Mouse (Mus musculus): ENCODE data around the gene Bri3bp. TPM values are rescaled to one million over a fixed set of nuclear protein-coding genes. Genes with fewer than 3 reads are reported as not detected.
"Not testable (repeated sequence)": the region's sequence is repeated elsewhere in the genome, so short reads cannot be mapped to it uniquely, and the experiment has no call there.

Bri3bp gene
- polyA plus RNA-seq, 1 experiment, result 21.2 TPM

GRCm38 (mm10) chr5:125425698-125426276 lies 15.6 kb upstream of the Bri3bp start:
- Histone ChIP-seq H3K27me3 (ENCODE audit: control insufficient read depth, insufficient read depth, low read length) (no peaks in the 10 kb centered on the region), H3K36me3 (ENCODE audit: control insufficient read depth, insufficient read depth, low read length) (peaks cover 69% of the 10 kb centered on the region), H3K27ac (ENCODE audit: insufficient read depth, low read length) (no peak overlapping the region), H3K4me3 (ENCODE audit: extremely low read depth, insufficient read depth, insufficient read length) (no peak overlapping the region), H3K4me1 (ENCODE audit: control insufficient read depth, insufficient read depth, insufficient read length) (no peaks in the 10 kb centered on the region)
- TF ChIP-seq CTCF (IDR thresholded peaks at IDR 0.05; ENCODE audit: extremely low read depth, insufficient read depth, insufficient read length, insufficient replicate concordance), result no peak
- no peak for TF ChIP-seq POLR2A (IDR thresholded peaks at IDR 0.05; ENCODE audit: low read depth, low read length)
- no peak for DNase-seq (ENCODE audit: low read depth in 1 of 2, low spot score in 2 of 2)
- WGBS, result 62% methylated on average over 10 of the region's 10 CpGs

GRCm38 (mm10) chr5:125426343-125426742 lies 15.0 kb upstream of the Bri3bp start:
- Histone ChIP-seq H3K36me3 (ENCODE audit: control insufficient read depth, insufficient read depth, low read length) (peaks cover 68% of the 10 kb centered on the region), H3K27me3 (ENCODE audit: control insufficient read depth, insufficient read depth, low read length) (no peaks in the 10 kb centered on the region), H3K27ac (ENCODE audit: insufficient read depth, low read length) (no peak overlapping the region), H3K4me3 (ENCODE audit: extremely low read depth, insufficient read depth, insufficient read length) (no peak overlapping the region), H3K4me1 (ENCODE audit: control insufficient read depth, insufficient read depth, insufficient read length) (no peaks in the 10 kb centered on the region)
- no peak for DNase-seq (ENCODE audit: low read depth in 1 of 2, low spot score in 2 of 2)
- WGBS, result 86% methylated on average over 10 of the region's 10 CpGs
- TF ChIP-seq POLR2A (IDR thresholded peaks at IDR 0.05; ENCODE audit: low read depth, low read length) (no peak), CTCF (IDR thresholded peaks at IDR 0.05; ENCODE audit: extremely low read depth, insufficient read depth, insufficient read length, insufficient replicate concordance) (no peak)

- not testable (repeated sequence) for H3K4me1 ChIP-seq (ENCODE audit: control insufficient read depth, insufficient read depth, insufficient read length); DNase-seq (ENCODE audit: low read depth in 1 of 2, low spot score in 2 of 2); H3K4me3 ChIP-seq (ENCODE audit: extremely low read depth, insufficient read depth, insufficient read length); H3K27ac ChIP-seq (ENCODE audit: insufficient read depth, low read length); H3K27me3 ChIP-seq (ENCODE audit: control insufficient read depth, insufficient read depth, low read length)
- peaks cover 31% of the 10 kb centered on the region for H3K36me3 ChIP-seq (ENCODE audit: control insufficient read depth, insufficient read depth, low read length)
- 96% methylated on average over 2 of the region's 2 CpGs for WGBS
Measured at GRCm38 (mm10) chr5:125432324-125432723, 9.0 kb upstream of the Bri3bp start.

- under 1% methylated on average over 46 of the region's 46 CpGs for WGBS
- no peak for TF ChIP-seq CTCF (IDR thresholded peaks at IDR 0.05; ENCODE audit: extremely low read depth, insufficient read depth, insufficient read length, insufficient replicate concordance)
- TF ChIP-seq POLR2A (IDR thresholded peaks at IDR 0.05; ENCODE audit: low read depth, low read length), result peak; percentile 70
- peaks cover 5% of the 10 kb centered on the region; the same call in 1 of the 2 replicates for H3K4me1 ChIP-seq (ENCODE audit: control insufficient read depth, insufficient read depth, insufficient read length)
- no peaks in the 10 kb centered on the region for H3K27me3 ChIP-seq (ENCODE audit: control insufficient read depth, insufficient read depth, low read length)
- peaks cover 17% of the 10 kb centered on the region for H3K36me3 ChIP-seq (ENCODE audit: control insufficient read depth, insufficient read depth, low read length)
- peak; percentile 91 to 93 for DNase-seq (ENCODE audit: low read depth in 1 of 2, low spot score in 2 of 2)
- peak within 1 kb of the TSS; percentile 83 for H3K4me3 ChIP-seq (ENCODE audit: extremely low read depth, insufficient read depth, insufficient read length)
- 0 out of 2 replicates have a peak within 1 kb of the TSS, but pooled peaks have one; percentile 49 for H3K27ac ChIP-seq (ENCODE audit: insufficient read depth, low read length)
Measured at GRCm38 (mm10) chr5:125433793-125434337, 7.5 kb upstream of the Bri3bp start, which contains the start of gene Dhx37. Dhx37 (minus strand) TSS chr5:125434121.

GRCm38 (mm10) chr5:125434347-125434746 lies 7.0 kb upstream of the Bri3bp start:
- H3K27me3 ChIP-seq (ENCODE audit: control insufficient read depth, insufficient read depth, low read length); H3K4me1 ChIP-seq (ENCODE audit: control insufficient read depth, insufficient read depth, insufficient read length); H3K27ac ChIP-seq (ENCODE audit: insufficient read depth, low read length); DNase-seq (ENCODE audit: low read depth in 1 of 2, low spot score in 2 of 2); H3K4me3 ChIP-seq (ENCODE audit: extremely low read depth, insufficient read depth, insufficient read length): not testable (repeated sequence)
- peaks cover 12% of the 10 kb centered on the region for H3K36me3 ChIP-seq (ENCODE audit: control insufficient read depth, insufficient read depth, low read length)
- WGBS, result 56% methylated on average over 15 of the region's 15 CpGs

GRCm38 (mm10) chr5:125440583-125441233 lies 660 bp upstream of the Bri3bp start:
- Histone ChIP-seq H3K36me3 (ENCODE audit: control insufficient read depth, insufficient read depth, low read length) (no peaks in the 10 kb centered on the region), H3K4me3 (ENCODE audit: extremely low read depth, insufficient read depth, insufficient read length) (peak overlapping the region; percentile 91), H3K27me3 (ENCODE audit: control insufficient read depth, insufficient read depth, low read length) (no peaks in the 10 kb centered on the region), H3K27ac (ENCODE audit: insufficient read depth, low read length) (peak overlapping the region; percentile 66), H3K4me1 (ENCODE audit: control insufficient read depth, insufficient read depth, insufficient read length) (peaks cover 18% of the 10 kb centered on the region)
- DNase-seq (ENCODE audit: low read depth in 1 of 2, low spot score in 2 of 2), result no peak
- TF ChIP-seq CTCF (IDR thresholded peaks at IDR 0.05; ENCODE audit: extremely low read depth, insufficient read depth, insufficient read length, insufficient replicate concordance), result no peak
- no peak for TF ChIP-seq POLR2A (IDR thresholded peaks at IDR 0.05; ENCODE audit: low read depth, low read length)
- WGBS, result 3% methylated on average over 7 of the region's 7 CpGs

Data from spleen, adult 2 months (tissue).